ENCODE assay signal across 9 mouse cellular contexts in genomic region chr6:8949665-8950201, GRCm38 (mm10). TPM values are rescaled to one million over a fixed set of nuclear protein-coding genes. Genes with fewer than 3 reads are reported as not detected.
DNase-seq lines count a peak whose midpoint lies in the region; ATAC-seq and TF ChIP-seq lines count a peak whose summit lies in the region.
"Had no signal": no experiment of that assay in that cellular context is flagged by ENCODE, and none has a peak within 500 bp of the region (broad histone marks: within the 10 kb centered on the region; RNA-seq: fewer than 3 reads in every experiment).

No protein-coding gene starts in this region.

- no peak overlapping the region for H3K9ac ChIP-seq in heart, adult 2 months (ENCODE audit: low read depth, low read length)
- H3K9ac ChIP-seq in forebrain, embryonic 13.5 days, result peak overlapping the region; percentile 62
- no peak overlapping the region for H3K9ac ChIP-seq in limb, embryonic 11.5 days (ENCODE audit: low read length)
- H3K9ac ChIP-seq in stomach, embryonic 16.5 days (ENCODE audit: low read length), result no peak overlapping the region

- H3K27me3 ChIP-seq in heart, adult 2 months (ENCODE audit: control insufficient read depth, insufficient read depth, low read length), result peaks cover 12% of the 10 kb centered on the region
- peaks cover 80% of the 10 kb centered on the region for H3K27me3 ChIP-seq in forebrain, embryonic 13.5 days
- H3K27me3 ChIP-seq in limb, embryonic 11.5 days (ENCODE audit: control insufficient read depth, insufficient read depth, low read length), result peaks cover 75% of the 10 kb centered on the region
- peaks cover 72% of the 10 kb centered on the region for H3K27me3 ChIP-seq in stomach, embryonic 16.5 days (ENCODE audit: control insufficient read depth, insufficient read depth, low read length)
- H3K27me3 ChIP-seq: CH12.LX had no signal

- no peak overlapping the region for H3K27ac ChIP-seq in heart, adult 2 months
- H3K27ac ChIP-seq in forebrain, embryonic 13.5 days, result peak overlapping the region; percentile 68
- H3K27ac ChIP-seq in limb, embryonic 11.5 days (replicated peaks; ENCODE audit: low read depth, low read length), result no peak overlapping the region
- H3K27ac ChIP-seq in stomach, embryonic 16.5 days (ENCODE audit: low read length), result no peak overlapping the region

- H3K4me2 ChIP-seq in forebrain, embryonic 13.5 days, result peak overlapping the region; percentile 80
- peak overlapping the region; percentile 31; the same call in 1 of the 2 replicates for H3K4me2 ChIP-seq in limb, embryonic 11.5 days (ENCODE audit: low read depth, severe bottlenecking)
- peak overlapping the region; percentile 23; the same call in 1 of the 2 replicates for H3K4me2 ChIP-seq in stomach, embryonic 16.5 days (ENCODE audit: low read depth, low read length)

- no peaks in the 10 kb centered on the region for H3K9me3 ChIP-seq in forebrain, embryonic 13.5 days (replicated peaks)
- no peaks in the 10 kb centered on the region for H3K9me3 ChIP-seq in limb, embryonic 11.5 days (ENCODE audit: control insufficient read depth, low read length)
- H3K9me3 ChIP-seq in stomach, embryonic 16.5 days (replicated peaks; ENCODE audit: control insufficient read depth, low read length), result no peaks in the 10 kb centered on the region

- TF ChIP-seq CTCF in heart, adult 2 months (IDR thresholded peaks at IDR 0.05), result no peak

- 3% methylated on average over 31 of the region's 31 CpGs for WGBS in heart, adult 2 months
- under 1% methylated on average over 30 of the region's 31 CpGs for WGBS in forebrain, embryonic 13.5 days
- under 1% methylated on average over 31 of the region's 31 CpGs for WGBS in limb, embryonic 11.5 days
- under 1% methylated on average over 31 of the region's 31 CpGs for WGBS in stomach, embryonic 16.5 days

- H3K36me3 ChIP-seq in heart, adult 2 months (ENCODE audit: control insufficient read depth, insufficient read depth, low read length), result no peaks in the 10 kb centered on the region
- no peaks in the 10 kb centered on the region for H3K36me3 ChIP-seq in forebrain, embryonic 13.5 days (ENCODE audit: poor library complexity, severe bottlenecking)
- no peaks in the 10 kb centered on the region for H3K36me3 ChIP-seq in limb, embryonic 11.5 days (ENCODE audit: control insufficient read depth, insufficient read depth, low read length)
- no peaks in the 10 kb centered on the region for H3K36me3 ChIP-seq in stomach, embryonic 16.5 days (ENCODE audit: control insufficient read depth, insufficient read depth, low read length)

- no peaks in the 10 kb centered on the region for H3K79me2 ChIP-seq in heart, adult 2 months (replicated peaks; ENCODE audit: control insufficient read depth, insufficient read depth, low read length)

- peak; percentile 28 to 29 for DNase-seq in heart, adult 2 months
- no peak for DNase-seq in heart, postnatal 4 days
- DNase-seq in brain, adult 2 months (ENCODE audit: low read depth, low spot score), result peak; percentile 61
- DNase-seq in limb, embryonic 11.5 days (ENCODE audit: low spot score), result peak; percentile 39
- no peak for DNase-seq in layer of hippocampus, postnatal 36 days
- DNase-seq in gastrocnemius, postnatal 4 days (ENCODE audit: low spot score in 2 of 2), result no peak

- intact Hi-C loops in heart, adult 2 months (cut with DNase I), result no loop called here

- H3K4me1 ChIP-seq in heart, adult 2 months (ENCODE audit: control insufficient read depth, insufficient read depth, low read length), result no peaks in the 10 kb centered on the region
- H3K4me1 ChIP-seq in forebrain, embryonic 13.5 days, result peaks cover 45% of the 10 kb centered on the region
- H3K4me1 ChIP-seq in limb, embryonic 11.5 days (ENCODE audit: control insufficient read depth, insufficient read depth, low read length), result peaks cover 6% of the 10 kb centered on the region; the same call in 1 of the 2 replicates
- peaks cover 4% of the 10 kb centered on the region; the same call in 1 of the 2 replicates for H3K4me1 ChIP-seq in stomach, embryonic 16.5 days (ENCODE audit: control insufficient read depth, insufficient read depth, low read length)

- TF ChIP-seq EP300 in heart, adult 2 months (IDR thresholded peaks at IDR 0.05; ENCODE audit: insufficient read depth, low read depth, low read length), result no peak

- peak; percentile 66 for ATAC-seq in forebrain, embryonic 13.5 days
- ATAC-seq in limb, embryonic 11.5 days (ENCODE audit: insufficient number of reproducible peaks, low FRiP score, low TSS enrichment, low read depth), result peak; percentile 24; the same call in 1 of the 2 replicates
- no peak for ATAC-seq in stomach, embryonic 16.5 days (ENCODE audit: insufficient read depth, low FRiP score)

- no peak for TF ChIP-seq POLR2A in heart, adult 2 months (IDR thresholded peaks at IDR 0.05; ENCODE audit: insufficient read depth, low read depth, low read length)

- H3K4me3 ChIP-seq in heart, adult 2 months, result no peak overlapping the region
- H3K4me3 ChIP-seq in forebrain, embryonic 13.5 days, result peak overlapping the region; percentile 50
- H3K4me3 ChIP-seq in limb, embryonic 11.5 days (ENCODE audit: low read depth, low read length), result peak overlapping the region; percentile 7; the same call in 1 of the 2 replicates
- H3K4me3 ChIP-seq in stomach, embryonic 16.5 days (replicated peaks; ENCODE audit: low read length), result peak overlapping the region; percentile 35; the same call in 1 of the 2 replicates

RNA-seq across cellular contexts. Expression of gene Nxph1, which starts 1.5 kb away (rescaled TPM):
- total RNA-seq in heart, adult 2 months (2021), result not detected
- not detected in 2 replicates for polyA plus RNA-seq in heart, adult 2 months (2012; rRNA removed)
- total RNA-seq in heart, postnatal 4 days (2021), result under 1 TPM in 1 of 2 experiments, not detected in 1; 0.10 TPM
- polyA plus RNA-seq in forebrain, embryonic 13.5 days (2015; fragmentation: Nextera tagmentation; extraction: Ambion mirVana), result 23.9 and 31.6 TPM in 2 replicates
- 0.12 and 0.13 TPM in 2 replicates for polyA plus RNA-seq in limb, embryonic 11.5 days (2014; fragmentation: Nextera tagmentation; extraction: Ambion mirVana)
- polyA plus RNA-seq in stomach, embryonic 16.5 days (2015; fragmentation: Nextera tagmentation; extraction: Ambion mirVana), result 0.37 and 0.61 TPM in 2 replicates
- total RNA-seq in layer of hippocampus, postnatal 36 days (2021), result 10 to 100 TPM; 35.8 to 38.6 TPM
- under 1 TPM; 0.12 to 0.16 TPM for total RNA-seq in gastrocnemius, postnatal 4 days (2021)
- total RNA-seq: CH12.LX had no signal

Comparison
In these comparisons a context has a peak if more than half of its experiments do, and no peak if none do; other contexts are left out.
1. DNase-seq: peak in heart, adult 2 months (2 of 2), brain, adult 2 months (single experiment) and limb, embryonic 11.5 days (single experiment); none in heart, postnatal 4 days (single experiment), layer of hippocampus, postnatal 36 days (0 of 2) and gastrocnemius, postnatal 4 days (0 of 2).
2. H3K4me2 ChIP-seq: peak in every context shown above with its lines; median percentile 80 in forebrain, embryonic 13.5 days; 31 in limb, embryonic 11.5 days; 23 in stomach, embryonic 16.5 days.
3. RNA of gene Nxph1, which starts 1.5 kb away (total RNA-seq): 35.8 to 38.6 TPM in layer of hippocampus, postnatal 36 days; 0.12 to 0.16 TPM in gastrocnemius, postnatal 4 days, 0.10 TPM in heart, postnatal 4 days and not detected in heart, adult 2 months; every median in the first group is over 10 times any median in the second.